Mouse (Mus musculus): Measurements from ENCODE around the gene Pdcd6ip. TPM values are rescaled to one million over a fixed set of nuclear protein-coding genes. Genes with fewer than 3 reads are reported as not detected.
"Not testable (repeated sequence)": the region's sequence is repeated elsewhere in the genome, so short reads cannot be mapped to it uniquely, and the experiment has no call there.

Gene Pdcd6ip
- polyA plus RNA-seq, 1 experiment from 2014 or later, result 36.8 TPM

DNA sequence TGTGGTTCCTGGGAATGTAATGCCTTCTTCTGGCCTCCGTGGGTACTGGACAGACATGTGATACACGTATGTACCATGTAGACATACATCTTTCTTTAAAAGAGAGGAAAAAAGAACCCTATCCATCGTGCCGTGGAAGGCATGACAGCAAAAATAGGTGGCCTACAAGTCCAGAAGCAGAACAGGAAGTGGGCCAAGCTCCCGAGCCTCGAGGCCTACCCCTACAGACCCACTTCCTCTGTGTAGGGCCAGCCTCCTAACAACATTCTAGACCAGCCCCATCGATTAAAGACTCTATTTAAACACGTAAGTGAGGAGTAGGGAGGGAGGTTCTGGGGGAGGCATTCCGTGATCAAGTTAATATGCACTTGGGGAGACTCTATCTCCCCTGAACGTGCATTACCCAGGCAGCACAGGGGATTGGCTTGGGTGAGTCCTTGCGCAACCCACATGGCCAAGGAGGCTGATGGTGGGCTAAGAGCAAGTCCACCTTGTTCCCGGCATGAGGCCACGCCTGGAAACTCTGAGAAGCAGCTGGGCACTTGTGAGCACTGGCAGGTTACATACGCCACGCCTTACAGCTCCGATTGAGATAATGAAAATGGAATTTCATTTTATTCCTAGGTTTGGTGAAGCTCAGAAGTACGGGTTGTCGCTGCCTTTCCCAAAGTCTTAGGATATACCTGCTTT, 19.1 kb upstream of the Pdcd6ip start:
- H3K36me3 ChIP-seq (replicated peaks), result no peaks in the 10 kb centered on the region
- H3K9ac ChIP-seq, result no peak overlapping the region
- H3K4me1 ChIP-seq, result no peaks in the 10 kb centered on the region
- no peaks in the 10 kb centered on the region for H3K27me3 ChIP-seq (replicated peaks)
- WGBS, result 91% methylated on average over 18 of the region's 18 CpGs
- H3K4me2 ChIP-seq, result no peak overlapping the region
- no peak overlapping the region for H3K4me3 ChIP-seq
- ATAC-seq (replicated peaks), result no peak
- H3K27ac ChIP-seq, result no peak overlapping the region
- no peaks in the 10 kb centered on the region for H3K9me3 ChIP-seq

DNA sequence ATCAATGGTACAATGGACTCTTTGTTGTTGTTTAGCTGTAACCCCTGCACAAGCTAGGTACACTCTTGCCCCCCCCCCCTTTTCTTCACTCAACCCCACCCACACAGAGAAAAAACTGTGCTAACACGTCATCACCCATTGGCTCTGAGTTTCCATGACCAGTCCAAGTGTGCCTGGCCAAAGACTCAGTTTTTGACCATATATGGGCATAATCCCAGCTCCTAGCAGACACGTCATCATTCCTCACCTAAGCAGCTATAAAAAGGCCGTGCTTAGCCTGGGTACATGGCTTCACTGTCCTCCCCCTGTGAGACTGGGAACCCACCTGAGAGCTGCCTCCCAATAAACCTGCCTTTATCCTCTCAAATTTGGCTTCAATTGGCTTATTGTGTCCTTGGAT, 18.1 kb upstream of the Pdcd6ip start:
- no peak for ATAC-seq (replicated peaks)
- no peaks in the 10 kb centered on the region for H3K27me3 ChIP-seq (replicated peaks)
- no peak overlapping the region for H3K4me2 ChIP-seq
- H3K36me3 ChIP-seq (replicated peaks), result no peaks in the 10 kb centered on the region
- no peak overlapping the region for H3K4me3 ChIP-seq
- no peaks in the 10 kb centered on the region for H3K4me1 ChIP-seq
- H3K27ac ChIP-seq, result no peak overlapping the region
- WGBS, result 75% methylated on average over 3 of the region's 3 CpGs
- H3K9me3 ChIP-seq, result no peaks in the 10 kb centered on the region
- H3K9ac ChIP-seq, result no peak overlapping the region

DNA sequence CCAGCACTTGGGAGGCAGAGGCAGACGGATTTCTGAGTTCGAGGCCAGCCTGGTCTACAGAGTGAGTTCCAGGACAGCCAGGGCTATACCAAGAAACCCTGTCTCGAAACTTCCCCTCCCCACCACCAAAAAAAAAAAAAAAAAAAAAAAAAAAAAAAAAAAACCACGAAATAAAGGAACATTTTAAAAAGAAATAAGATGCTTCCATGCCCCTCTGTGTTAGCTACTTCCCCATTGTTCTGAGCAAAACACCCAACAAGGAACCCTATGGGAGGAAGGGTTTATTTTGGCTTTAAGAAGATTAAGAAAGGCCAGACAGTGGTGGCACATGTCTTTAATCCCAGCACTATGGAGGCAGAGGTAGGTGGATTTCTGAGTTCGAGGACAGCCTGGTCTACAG, 17.6 kb upstream of the Pdcd6ip start:
- not testable (repeated sequence) for ATAC-seq (replicated peaks); H3K36me3 ChIP-seq (replicated peaks)
- WGBS, result 88% methylated on average over 5 of the region's 5 CpGs

DNA sequence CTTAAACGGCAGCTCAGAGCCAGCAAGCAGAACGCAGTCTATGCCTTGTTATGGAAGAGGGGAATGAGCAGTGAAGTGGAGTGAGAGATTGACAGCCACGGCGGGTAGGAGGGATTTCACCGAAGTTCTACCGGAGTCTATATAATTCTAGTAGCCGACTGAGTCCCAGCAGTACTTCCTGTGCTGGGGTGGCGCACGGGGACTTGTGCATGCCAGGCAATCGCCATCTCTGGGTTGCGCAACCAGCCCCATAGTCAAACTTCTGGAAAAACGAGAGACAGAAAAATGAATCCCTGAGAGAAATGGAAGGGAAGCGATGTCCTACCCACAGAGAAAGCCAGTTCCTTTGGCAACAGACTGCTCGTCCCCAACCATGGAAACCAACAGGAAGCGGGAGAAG, 16.6 kb upstream of the Pdcd6ip start:
- 85% methylated on average over 15 of the region's 15 CpGs for WGBS
- no peaks in the 10 kb centered on the region for H3K4me1 ChIP-seq

More for the DNA sequence above, 17.6 kb upstream of the Pdcd6ip start:
- not testable (repeated sequence) for H3K4me2 ChIP-seq; H3K9me3 ChIP-seq; H3K27me3 ChIP-seq (replicated peaks); H3K4me3 ChIP-seq; H3K27ac ChIP-seq; H3K4me1 ChIP-seq; H3K9ac ChIP-seq

DNA sequence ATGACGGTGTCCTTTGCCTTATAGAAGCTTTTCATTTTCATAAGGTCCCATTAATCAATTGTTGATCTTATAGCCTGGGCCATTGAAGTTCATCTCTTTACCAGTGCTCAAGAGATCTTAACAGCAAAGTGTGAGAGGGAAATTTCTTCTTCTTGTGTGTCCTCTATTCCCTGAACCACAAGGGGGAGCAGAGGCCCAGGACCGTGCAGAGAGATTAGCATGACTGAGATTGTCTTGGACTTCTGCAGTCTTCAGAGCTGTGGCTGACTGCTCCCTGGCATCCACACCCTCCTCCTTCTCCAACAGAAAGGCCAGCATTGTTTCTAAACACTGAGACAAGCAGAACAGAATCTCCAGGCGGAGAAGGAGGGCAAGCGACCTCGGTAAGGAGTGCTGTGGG, 11.0 kb upstream of the Pdcd6ip start:
- Histone ChIP-seq H3K4me2 (no peak overlapping the region), H3K27ac (no peak overlapping the region), H3K4me3 (no peak overlapping the region), H3K27me3 (replicated peaks) (no peaks in the 10 kb centered on the region), H3K36me3 (replicated peaks) (no peaks in the 10 kb centered on the region), H3K4me1 (no peaks in the 10 kb centered on the region), H3K9me3 (no peaks in the 10 kb centered on the region), H3K9ac (no peak overlapping the region)
- no peak for ATAC-seq (replicated peaks)
- 27% methylated on average over 5 of the region's 5 CpGs for WGBS

More for the DNA sequence above, 16.6 kb upstream of the Pdcd6ip start:
- no peak overlapping the region for H3K4me2 ChIP-seq
- no peak for ATAC-seq (replicated peaks)
- no peaks in the 10 kb centered on the region for H3K36me3 ChIP-seq (replicated peaks)
- H3K4me3 ChIP-seq, result no peak overlapping the region
- no peaks in the 10 kb centered on the region for H3K27me3 ChIP-seq (replicated peaks)
- H3K9ac ChIP-seq, result no peak overlapping the region
- no peaks in the 10 kb centered on the region for H3K9me3 ChIP-seq
- no peak overlapping the region for H3K27ac ChIP-seq

DNA sequence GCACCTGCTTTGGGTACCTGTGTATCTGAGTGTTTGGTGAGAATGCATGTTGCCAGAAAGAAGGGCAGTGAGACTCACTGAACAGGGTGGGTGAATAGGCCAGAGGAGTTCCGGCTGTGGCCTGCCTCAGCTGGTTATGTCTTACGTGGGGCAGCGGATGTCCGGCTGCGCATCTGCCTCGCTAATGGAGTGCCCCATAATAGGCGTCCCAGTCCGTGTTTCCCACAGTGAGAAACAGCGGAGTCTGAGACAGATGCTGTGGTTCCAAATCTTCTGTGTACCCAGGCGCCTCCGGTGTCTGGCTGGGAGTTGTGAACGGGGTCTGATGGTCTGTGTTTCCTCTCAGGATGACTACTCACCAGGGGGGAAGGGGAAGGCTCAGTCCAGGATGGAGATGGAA, 2.8 kb upstream of the Pdcd6ip start:
- no peaks in the 10 kb centered on the region for H3K36me3 ChIP-seq (replicated peaks)
- no peak overlapping the region for H3K4me2 ChIP-seq
- H3K27ac ChIP-seq, result no peak overlapping the region
- no peak overlapping the region for H3K9ac ChIP-seq
- H3K9me3 ChIP-seq, result no peaks in the 10 kb centered on the region
- no peaks in the 10 kb centered on the region for H3K27me3 ChIP-seq (replicated peaks)
- H3K4me3 ChIP-seq, result no peak overlapping the region
- H3K4me1 ChIP-seq, result peaks cover 18% of the 10 kb centered on the region
- ATAC-seq (replicated peaks), result no peak
- 82% methylated on average over 12 of the region's 12 CpGs for WGBS

DNA sequence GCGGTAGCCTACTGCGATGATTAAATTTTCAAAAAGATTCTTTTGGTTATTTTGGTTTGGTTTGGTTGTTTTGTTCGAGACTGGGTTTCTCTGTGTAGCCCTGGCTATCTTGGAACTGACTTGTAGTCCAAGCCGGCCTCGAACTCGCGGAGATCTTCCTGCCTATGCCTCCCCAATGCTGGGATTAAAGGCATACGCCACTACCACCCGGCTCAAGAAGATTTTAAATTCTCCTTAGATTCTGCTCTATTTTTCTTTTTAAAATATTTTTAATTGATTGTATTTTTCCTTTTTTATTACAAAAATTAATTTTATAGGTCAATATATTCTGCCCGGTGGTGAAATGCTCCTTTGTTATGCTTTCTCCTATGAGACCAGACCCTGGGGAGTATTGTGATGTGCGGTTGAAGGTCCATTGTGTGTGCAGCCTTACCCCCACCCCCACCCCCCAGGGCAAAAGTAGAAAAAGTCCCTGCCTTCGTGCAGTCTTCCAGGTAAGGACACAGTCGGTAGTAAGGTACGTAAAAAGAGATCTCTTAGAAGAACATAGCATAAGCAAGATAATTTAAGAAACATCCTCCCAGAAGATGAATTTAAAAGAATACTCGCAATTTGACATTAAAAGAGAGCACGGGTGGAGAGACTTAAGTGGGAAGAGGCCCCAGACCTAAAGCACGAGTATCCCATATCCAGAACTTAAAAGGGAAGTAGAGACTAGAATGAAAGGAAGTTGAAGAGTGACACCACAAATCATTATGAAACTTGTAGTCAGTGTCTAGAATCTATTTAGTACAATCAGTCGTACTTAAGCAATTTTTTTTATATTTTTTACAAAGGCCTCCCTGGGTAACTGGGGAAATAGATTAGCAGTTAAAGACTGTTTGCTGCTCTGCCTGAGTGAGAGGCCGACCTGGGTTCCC, 562 bp upstream of the Pdcd6ip start:
- peak overlapping the region; percentile 80 for H3K27ac ChIP-seq
- 54% methylated on average over 19 of the region's 19 CpGs for WGBS
- peak; percentile 59; the same call in 1 of the 2 replicates for ATAC-seq (replicated peaks)

DNA sequence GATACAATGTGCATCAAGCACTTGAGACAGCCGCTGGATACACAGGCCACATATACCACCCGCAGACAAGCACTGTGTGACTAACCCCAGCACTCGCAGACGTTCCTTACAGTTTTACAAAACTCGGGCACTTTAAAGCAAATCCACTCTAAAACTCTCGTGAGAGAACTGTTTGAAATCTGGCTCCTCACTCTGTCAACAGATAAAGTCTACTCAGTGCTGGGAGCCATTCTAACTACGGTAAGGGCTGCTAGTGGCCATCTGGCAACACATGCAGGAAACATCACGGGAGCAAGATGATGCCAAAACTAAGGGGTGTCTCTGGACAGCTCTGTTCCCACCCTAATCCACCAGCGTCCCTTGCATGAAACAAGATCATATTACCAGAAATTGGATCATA, 1.2 kb downstream of the Pdcd6ip start:
- no peaks in the 10 kb centered on the region for H3K27me3 ChIP-seq (replicated peaks)
- 58% methylated on average over 9 of the region's 9 CpGs for WGBS
- peak overlapping the region; percentile 88 for H3K4me3 ChIP-seq
- H3K36me3 ChIP-seq (replicated peaks), result no peaks in the 10 kb centered on the region
- ATAC-seq (replicated peaks), result no peak
- peak overlapping the region; percentile 92; the same call in 1 of the 2 replicates for H3K9ac ChIP-seq
- peaks cover 32% of the 10 kb centered on the region for H3K4me1 ChIP-seq
- H3K27ac ChIP-seq, result no peak overlapping the region
- H3K9me3 ChIP-seq, result no peaks in the 10 kb centered on the region
- H3K4me2 ChIP-seq, result peak overlapping the region; percentile 76

More for the DNA sequence above, 562 bp upstream of the Pdcd6ip start:
- Histone ChIP-seq H3K36me3 (replicated peaks) (no peaks in the 10 kb centered on the region), H3K4me1 (peaks cover 32% of the 10 kb centered on the region), H3K4me2 (peak overlapping the region; percentile 76), H3K4me3 (peak overlapping the region; percentile 88), H3K9me3 (no peaks in the 10 kb centered on the region), H3K9ac (peak overlapping the region; percentile 92; the same call in 1 of the 2 replicates), H3K27me3 (replicated peaks) (no peaks in the 10 kb centered on the region)

DNA sequence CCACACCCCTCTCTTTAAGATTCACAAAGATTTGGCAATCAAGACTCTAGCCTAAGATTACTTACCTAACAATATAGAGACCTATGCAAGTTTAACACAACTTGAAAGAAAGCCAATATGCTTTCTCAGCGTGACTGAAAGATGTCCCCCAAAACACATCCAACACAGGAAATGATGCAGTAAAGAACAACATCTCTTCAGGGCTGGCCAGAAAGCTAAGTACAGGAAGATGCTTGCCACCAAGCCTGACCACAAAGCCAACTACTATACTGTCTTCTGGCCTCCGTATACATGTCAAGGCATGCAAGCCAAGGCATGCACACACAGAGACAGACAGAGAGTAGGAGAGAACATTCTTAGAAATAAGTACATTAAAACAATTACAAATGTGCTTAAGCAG, 2.0 kb downstream of the Pdcd6ip start:
- no peaks in the 10 kb centered on the region for H3K36me3 ChIP-seq (replicated peaks)
- H3K4me2 ChIP-seq, result peak overlapping the region; percentile 76
- peaks cover 32% of the 10 kb centered on the region for H3K4me1 ChIP-seq
- H3K27me3 ChIP-seq (replicated peaks), result no peaks in the 10 kb centered on the region
- WGBS, result 90% methylated on average over 2 of the region's 2 CpGs
- no peaks in the 10 kb centered on the region for H3K9me3 ChIP-seq
- no peak for ATAC-seq (replicated peaks)
- peak overlapping the region; percentile 88; the same call in 1 of the 2 replicates for H3K4me3 ChIP-seq
- no peak overlapping the region for H3K27ac ChIP-seq
- H3K9ac ChIP-seq, result no peak overlapping the region

DNA sequence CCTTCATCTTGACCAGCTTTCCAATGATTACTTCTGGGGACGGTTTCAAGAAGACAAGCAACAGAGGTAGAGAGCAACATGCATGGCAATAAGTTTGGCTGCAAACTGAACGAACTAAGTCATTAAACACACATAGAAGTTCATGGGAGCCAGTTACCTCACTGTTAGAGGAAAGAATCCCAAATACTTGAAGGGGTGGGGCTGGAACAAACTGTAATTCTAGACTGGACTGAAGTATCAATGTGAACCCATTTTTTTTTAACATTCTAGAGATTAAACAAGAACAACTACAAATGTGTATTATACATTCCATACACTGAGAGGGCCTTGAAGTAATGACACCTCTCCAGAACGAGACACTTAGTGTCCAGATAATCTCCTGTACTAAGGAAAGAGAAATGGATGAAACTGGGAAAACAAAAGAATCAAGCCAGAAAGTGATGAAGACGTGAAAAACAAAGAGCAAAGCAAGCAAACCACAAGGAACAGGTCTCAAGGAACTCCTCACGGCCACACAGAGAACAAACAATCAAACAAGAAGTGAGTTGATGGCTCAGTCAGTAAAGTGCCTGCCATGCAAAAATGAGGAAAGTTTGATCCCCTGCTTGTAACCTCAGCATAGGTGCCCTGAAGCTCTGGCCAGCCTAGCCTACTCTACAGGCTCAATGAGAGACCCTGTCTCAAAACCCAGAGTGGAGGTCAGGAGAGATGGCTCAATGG, 6.5 kb downstream of the Pdcd6ip start:
- Histone ChIP-seq H3K4me2 (no peak overlapping the region), H3K9me3 (no peaks in the 10 kb centered on the region), H3K27ac (no peak overlapping the region), H3K27me3 (replicated peaks) (no peaks in the 10 kb centered on the region), H3K4me1 (peaks cover 21% of the 10 kb centered on the region), H3K9ac (no peak overlapping the region), H3K4me3 (no peak overlapping the region), H3K36me3 (replicated peaks) (0 out of 2 replicates have a peak, but pooled peaks cover 4% of the 10 kb centered on the region)
- no peak for ATAC-seq (replicated peaks)
- WGBS, result 87% methylated on average over 5 of the region's 5 CpGs

DNA sequence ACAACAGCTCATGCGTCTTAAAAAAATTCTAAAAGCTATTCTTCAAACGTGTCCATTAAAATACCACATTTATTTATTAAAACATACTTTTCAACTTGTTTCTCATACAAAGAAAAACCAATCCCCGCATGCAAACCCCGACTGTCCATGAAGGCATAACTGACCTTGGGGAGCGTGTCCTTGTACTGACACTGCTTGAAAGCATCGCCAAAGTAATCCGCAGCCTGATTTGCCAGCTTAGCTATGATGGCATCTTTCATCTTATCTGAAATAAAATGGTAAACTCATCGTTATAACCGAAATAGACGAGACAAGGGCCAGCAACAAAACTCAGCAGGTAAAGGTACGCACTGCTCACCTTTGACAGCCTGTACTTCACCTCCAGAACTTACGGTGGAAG, 20.6 kb downstream of the Pdcd6ip start:
- ATAC-seq (replicated peaks), result no peak

DNA sequence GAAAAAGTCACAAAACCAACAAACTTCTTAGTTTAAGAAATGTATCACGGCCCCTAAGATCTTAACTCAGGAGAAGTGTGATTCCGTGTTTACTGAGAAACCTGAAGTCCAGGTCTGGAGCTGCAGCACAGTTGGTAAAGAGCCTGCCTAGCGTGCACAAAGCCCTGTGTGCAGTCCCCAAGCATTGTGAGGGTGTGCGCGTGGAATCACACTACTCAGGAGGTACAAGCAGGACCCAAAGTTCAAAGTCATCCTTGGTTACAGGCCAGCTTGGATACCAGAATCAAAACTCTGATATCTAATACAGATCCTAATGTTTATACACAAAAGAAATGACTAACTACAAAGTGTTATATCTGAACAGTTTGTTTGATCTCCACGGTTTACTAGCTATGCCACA, 34.3 kb downstream of the Pdcd6ip start:
- Histone ChIP-seq H3K9me3 (no peaks in the 10 kb centered on the region), H3K27me3 (replicated peaks) (no peaks in the 10 kb centered on the region), H3K4me2 (no peak overlapping the region), H3K9ac (no peak overlapping the region), H3K4me1 (no peaks in the 10 kb centered on the region), H3K27ac (no peak overlapping the region), H3K4me3 (no peak overlapping the region), H3K36me3 (replicated peaks) (peaks cover 38% of the 10 kb centered on the region)
- ATAC-seq (replicated peaks), result no peak
- 93% methylated on average over 6 of the region's 6 CpGs for WGBS

More for the DNA sequence above, 20.6 kb downstream of the Pdcd6ip start:
- Histone ChIP-seq H3K9ac (no peak overlapping the region), H3K27me3 (replicated peaks) (no peaks in the 10 kb centered on the region), H3K27ac (no peak overlapping the region), H3K4me1 (no peaks in the 10 kb centered on the region), H3K4me3 (no peak overlapping the region), H3K36me3 (replicated peaks) (peaks cover 24% of the 10 kb centered on the region; the same call in 1 of the 2 replicates), H3K4me2 (no peak overlapping the region), H3K9me3 (no peaks in the 10 kb centered on the region)
- WGBS, result 96% methylated on average over 12 of the region's 12 CpGs
